Mouse (Mus musculus): ENCODE results near the gene Raly. TPM values are rescaled to one million over a fixed set of nuclear protein-coding genes. Genes with fewer than 3 reads are reported as not detected.

The Raly gene
- total and polyA plus RNA-seq, 3 experiments, result 214 to 334 (median 277) TPM

DNA sequence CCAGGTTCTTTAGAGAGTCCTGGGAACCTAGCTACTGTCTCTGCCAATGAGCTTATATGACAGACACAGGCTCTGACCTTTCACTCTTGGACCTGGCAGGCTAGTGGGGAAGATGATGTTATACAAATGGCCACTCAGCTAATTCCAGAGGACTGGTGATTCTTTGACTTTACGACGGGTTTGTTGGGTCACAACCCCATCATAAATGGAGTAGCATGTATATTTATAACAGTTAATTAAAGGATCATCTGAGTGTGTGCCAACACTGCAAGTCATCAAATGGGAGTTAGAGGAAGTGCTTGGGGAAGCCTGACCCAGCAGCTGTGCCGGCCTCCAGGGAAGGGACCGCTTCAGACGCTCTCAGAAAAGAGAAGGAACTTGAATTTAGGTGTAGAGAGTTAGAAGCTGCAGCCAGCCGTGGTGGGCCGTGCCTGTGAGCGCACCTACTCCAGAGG, 25.3 kb upstream of the Raly start:
- H3K4me1 ChIP-seq (ENCODE audit: control insufficient read depth in 1 of 2, insufficient read depth in 2 of 2), result peaks cover 3 to 38% of the 10 kb centered on the region in 2 experiments; a peak in 3 of 4 replicates
- no peaks in the 10 kb centered on the region for H3K36me3 ChIP-seq (replicated peaks in 1 of 2; ENCODE audit: control insufficient read depth in 1 of 2, insufficient read depth in 1 of 2, low read length in 1 of 2)
- in situ Hi-C loops (cut with MboI; ENCODE audit: low pct_ligation_motif_present, low pct_unique_long_range_greater_than_20kb, low sequenced_read_pairs) (no loop called here), dilution Hi-C loops (cut with MboI; ENCODE audit: extremely low pct_ligation_motif_present, extremely low pct_unique_long_range_greater_than_20kb, low sequenced_read_pairs) (no loop called here)
- peaks cover 8% of the 10 kb centered on the region for H3K9me3 ChIP-seq (replicated peaks; ENCODE audit: low read length)
- TF ChIP-seq ETS1 (conservative IDR thresholded peaks at IDR 0.05; ENCODE audit: low read depth, low read length) (no peak), MAZ (IDR thresholded peaks at IDR 0.05; ENCODE audit: low read depth, low read length) (no peak), HCFC1 (IDR thresholded peaks at IDR 0.05; ENCODE audit: low read depth, low read length) (no peak), IRF4 (IDR thresholded peaks at IDR 0.05; ENCODE audit: low read depth, low read length) (no peak)
- no peak overlapping the region for H3K4me2 ChIP-seq (ENCODE audit: insufficient read depth, low read depth, poor library complexity, severe bottlenecking)
- no peak overlapping the region for H3K9ac ChIP-seq (ENCODE audit: insufficient read depth, low read depth)
- no peaks in the 10 kb centered on the region for H3K27me3 ChIP-seq (replicated peaks)
- H3K4me3 ChIP-seq (replicated peaks in 1 of 3; ENCODE audit: low read depth in 2 of 3, low read length in 2 of 3, poor library complexity in 1 of 3), result no peak overlapping the region
- H3K79me2 ChIP-seq (replicated peaks; ENCODE audit: control insufficient read depth, extremely low read depth, insufficient read depth, poor library complexity, severe bottlenecking), result no peaks in the 10 kb centered on the region
- no peak overlapping the region for H3K27ac ChIP-seq (ENCODE audit: insufficient read depth, low read depth)
- DNase-seq (ENCODE audit: extremely low read depth), result no peak

DNA sequence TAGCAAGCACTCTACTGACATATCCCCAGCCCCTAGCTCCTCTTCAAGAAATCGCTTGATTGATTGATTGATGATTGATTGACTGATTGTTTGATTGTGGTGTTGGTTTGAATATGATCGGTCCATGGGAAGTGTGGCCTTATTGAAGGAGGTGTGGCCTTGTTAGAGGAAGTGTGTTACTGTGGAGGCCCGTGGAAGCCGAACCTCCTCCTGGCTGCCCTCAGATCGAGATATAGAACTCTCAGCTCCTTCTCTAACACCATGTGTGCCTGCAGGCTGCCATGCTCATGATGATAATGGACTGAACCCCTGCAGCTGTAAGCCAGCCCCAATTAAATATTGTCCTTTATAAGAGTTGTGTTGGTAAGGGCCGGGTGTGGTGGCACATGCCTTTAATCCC, 23.8 kb upstream of the Raly start:
- no peak overlapping the region for H3K4me3 ChIP-seq (replicated peaks in 1 of 3; ENCODE audit: low read depth in 2 of 3, low read length in 2 of 3, poor library complexity in 1 of 3)
- DNase-seq (ENCODE audit: extremely low read depth), result no peak

DNA sequence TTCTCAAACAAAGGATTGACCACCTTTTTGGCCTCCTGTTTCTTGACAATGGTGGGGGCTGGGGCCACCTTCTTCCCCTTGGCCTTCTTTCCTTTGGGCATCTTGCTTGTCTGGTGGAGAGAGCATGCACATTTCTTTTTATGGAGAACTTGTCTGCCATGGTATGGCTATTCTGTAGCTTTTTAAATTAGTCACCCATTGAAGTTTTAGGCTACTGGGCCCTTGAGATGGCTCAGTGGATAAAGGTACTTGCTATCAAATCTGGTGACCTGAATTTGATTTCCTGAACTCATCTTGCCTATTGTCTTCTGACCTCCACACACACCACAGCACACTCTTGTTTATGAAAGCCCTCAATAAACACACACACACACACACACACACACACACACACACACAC, 21.0 kb upstream of the Raly start, which contains the start of gene Gm14214:
Gm14214 (minus strand) TSS at position 101 of the 400 bp plus-strand sequence.
- peaks cover 5% of the 10 kb centered on the region for H3K9me3 ChIP-seq (replicated peaks; ENCODE audit: low read length)
- H3K36me3 ChIP-seq (replicated peaks in 1 of 2; ENCODE audit: control insufficient read depth in 1 of 2, insufficient read depth in 1 of 2, low read length in 1 of 2), result no peaks in the 10 kb centered on the region
- H3K4me1 ChIP-seq (ENCODE audit: control insufficient read depth in 1 of 2, insufficient read depth in 2 of 2), result peaks cover 0 to 26% of the 10 kb centered on the region in 2 experiments; a peak in 2 of 4 replicates
- no peaks in the 10 kb centered on the region for H3K27me3 ChIP-seq (replicated peaks)
- no peak for DNase-seq (ENCODE audit: extremely low read depth)
- H3K4me2 ChIP-seq (ENCODE audit: insufficient read depth, low read depth, poor library complexity, severe bottlenecking), result no peak within 1 kb of the TSS
- no peak for TF ChIP-seq ZC3H11A (IDR thresholded peaks at IDR 0.05; ENCODE audit: low read depth, low read length)
- no peak for TF ChIP-seq JUN (IDR thresholded peaks at IDR 0.05; ENCODE audit: insufficient read depth, low read depth, low read length)
- TF ChIP-seq RAD21 (IDR thresholded peaks at IDR 0.05; ENCODE audit: low read depth, low read length), result no peak
- TF ChIP-seq POLR2AphosphoS2 (IDR thresholded peaks at IDR 0.05; ENCODE audit: low read depth, low read length), result no peak
- no peak for TF ChIP-seq ZKSCAN1 (IDR thresholded peaks at IDR 0.05; ENCODE audit: borderline replicate concordance, low read depth, low read length)
- TF ChIP-seq BHLHE40 (IDR thresholded peaks at IDR 0.05; ENCODE audit: low read depth, low read length), result no peak
- TF ChIP-seq MAFK (IDR thresholded peaks at IDR 0.05; ENCODE audit: insufficient replicate concordance, low read length), result no peak
- TF ChIP-seq RCOR1 (conservative IDR thresholded peaks at IDR 0.05; ENCODE audit: low read depth, low read length), result no peak
- no peak for TF ChIP-seq SIN3A (IDR thresholded peaks at IDR 0.05; ENCODE audit: low read length)
- TF ChIP-seq E2F4 (IDR thresholded peaks at IDR 0.05; ENCODE audit: insufficient replicate concordance, low read depth, low read length), result no peak
- TF ChIP-seq HCFC1 (IDR thresholded peaks at IDR 0.05; ENCODE audit: low read depth, low read length), result no peak
- no peak for TF ChIP-seq CHD2 (IDR thresholded peaks at IDR 0.05; ENCODE audit: low read length)
- no peak for TF ChIP-seq ZMIZ1 (IDR thresholded peaks at IDR 0.05; ENCODE audit: low read depth, low read length)
- no peak for TF ChIP-seq NRF1 (IDR thresholded peaks at IDR 0.05; ENCODE audit: low read depth, low read length)
- no peak for TF ChIP-seq UBTF (IDR thresholded peaks at IDR 0.05; ENCODE audit: low read depth, low read length)
- TF ChIP-seq MAX (IDR thresholded peaks at IDR 0.05; ENCODE audit: low read length), result no peak
- no peak for TF ChIP-seq JUND (conservative IDR thresholded peaks at IDR 0.05; ENCODE audit: low read depth, low read length)
- TF ChIP-seq CHD1 (IDR thresholded peaks at IDR 0.05; ENCODE audit: low read depth, low read length), result no peak
- TF ChIP-seq ETS1 (conservative IDR thresholded peaks at IDR 0.05; ENCODE audit: low read depth, low read length), result no peak
- H3K79me2 ChIP-seq (replicated peaks; ENCODE audit: control insufficient read depth, extremely low read depth, insufficient read depth, poor library complexity, severe bottlenecking), result no peaks in the 10 kb centered on the region
- no peak within 1 kb of the TSS for H3K9ac ChIP-seq (ENCODE audit: insufficient read depth, low read depth)
- dilution Hi-C loops (cut with MboI; ENCODE audit: extremely low pct_ligation_motif_present, extremely low pct_unique_long_range_greater_than_20kb, low sequenced_read_pairs), result no loop called here
- H3K4me3 ChIP-seq (replicated peaks in 1 of 3; ENCODE audit: low read depth in 2 of 3, low read length in 2 of 3, poor library complexity in 1 of 3), result no peak within 1 kb of the TSS
- H3K27ac ChIP-seq (ENCODE audit: insufficient read depth, low read depth), result no peak within 1 kb of the TSS
- in situ Hi-C loops (cut with MboI; ENCODE audit: low pct_ligation_motif_present, low pct_unique_long_range_greater_than_20kb, low sequenced_read_pairs), result no loop called here

More for the DNA sequence above, 23.8 kb upstream of the Raly start:
- Histone ChIP-seq H3K4me1 (ENCODE audit: control insufficient read depth in 1 of 2, insufficient read depth in 2 of 2) (peaks cover 3 to 34% of the 10 kb centered on the region in 2 experiments; a peak in 3 of 4 replicates), H3K27ac (ENCODE audit: insufficient read depth, low read depth) (no peak overlapping the region), H3K27me3 (replicated peaks) (no peaks in the 10 kb centered on the region), H3K79me2 (replicated peaks; ENCODE audit: control insufficient read depth, extremely low read depth, insufficient read depth, poor library complexity, severe bottlenecking) (no peaks in the 10 kb centered on the region), H3K9ac (ENCODE audit: insufficient read depth, low read depth) (no peak overlapping the region), H3K4me2 (ENCODE audit: insufficient read depth, low read depth, poor library complexity, severe bottlenecking) (no peak overlapping the region), H3K9me3 (replicated peaks; ENCODE audit: low read length) (no peaks in the 10 kb centered on the region), H3K36me3 (replicated peaks in 1 of 2; ENCODE audit: control insufficient read depth in 1 of 2, insufficient read depth in 1 of 2, low read length in 1 of 2) (no peaks in the 10 kb centered on the region)
- in situ Hi-C loops (cut with MboI; ENCODE audit: low pct_ligation_motif_present, low pct_unique_long_range_greater_than_20kb, low sequenced_read_pairs), result no loop called here
- TF ChIP-seq JUND (conservative IDR thresholded peaks at IDR 0.05; ENCODE audit: low read depth, low read length) (no peak), SMC3 (IDR thresholded peaks at IDR 0.05; ENCODE audit: low read depth, low read length) (no peak), POLR2AphosphoS2 (IDR thresholded peaks at IDR 0.05; ENCODE audit: low read depth, low read length) (no peak), ZNF384 (IDR thresholded peaks at IDR 0.05; ENCODE audit: low read depth, low read length) (no peak), EP300 (IDR thresholded peaks at IDR 0.05; ENCODE audit: low read length) (no peak), NRF1 (IDR thresholded peaks at IDR 0.05; ENCODE audit: low read depth, low read length) (no peak), ZC3H11A (IDR thresholded peaks at IDR 0.05; ENCODE audit: low read depth, low read length) (no peak), CHD1 (IDR thresholded peaks at IDR 0.05; ENCODE audit: low read depth, low read length) (no peak), KAT2A (IDR thresholded peaks at IDR 0.05; ENCODE audit: insufficient replicate concordance, low read length) (no peak), ZMIZ1 (IDR thresholded peaks at IDR 0.05; ENCODE audit: low read depth, low read length) (no peak), TCF12 (IDR thresholded peaks at IDR 0.05; ENCODE audit: low read depth, low read length) (no peak), HCFC1 (IDR thresholded peaks at IDR 0.05; ENCODE audit: low read depth, low read length) (no peak), USF2 (conservative IDR thresholded peaks at IDR 0.05; ENCODE audit: low read depth, low read length) (no peak)
- dilution Hi-C loops (cut with MboI; ENCODE audit: extremely low pct_ligation_motif_present, extremely low pct_unique_long_range_greater_than_20kb, low sequenced_read_pairs), result no loop called here
